Mouse (Mus musculus): ENCODE measurements around the gene Zscan4f. TPM values are rescaled to one million over a fixed set of nuclear protein-coding genes. Genes with fewer than 3 reads are reported as not detected.
"Not testable (repeated sequence)": the region's sequence is repeated elsewhere in the genome, so short reads cannot be mapped to it uniquely, and the experiment has no call there.

The Zscan4f gene
- total RNA-seq (2015): not detected in 2 replicates
- not detected in 2 replicates for total RNA-seq (2017)

GRCm38 (mm10) chr7:11397615-11398014, at the start of gene Zscan4f:
TSS of gene Zscan4f (plus strand) at chr7:11397915.
- not testable (repeated sequence) for ATAC-seq (replicated peaks; ENCODE audit: poor library complexity)

GRCm38 (mm10) chr7:11384641-11385040, 13.1 kb upstream of the Zscan4f start:
- not testable (repeated sequence) for ATAC-seq (replicated peaks; ENCODE audit: poor library complexity)

Other genes starting within 250 kb of the Zscan4f start
- gene Zscan4d, start 231.8 kb upstream of the Zscan4f start, total RNA-seq (2015): not detected in 2 replicates
- not detected in 2 replicates for gene Zscan4d, start 231.8 kb upstream of the Zscan4f start, total RNA-seq (2017)
- gene Zscan4e, start 87.2 kb upstream of the Zscan4f start, total RNA-seq (2015): not detected in 2 replicates
- gene Zscan4e, start 87.2 kb upstream of the Zscan4f start, total RNA-seq (2017): not detected in 2 replicates
- not detected in 2 replicates for gene Zscan4-ps2, start 116.4 kb downstream of the Zscan4f start, total RNA-seq (2015)
- not detected in 2 replicates for gene Zscan4-ps2, start 116.4 kb downstream of the Zscan4f start, total RNA-seq (2017)
- gene Zscan4-ps3, start 211.4 kb downstream of the Zscan4f start, total RNA-seq (2015): not detected in 2 replicates
- gene Zscan4-ps3, start 211.4 kb downstream of the Zscan4f start, total RNA-seq (2017): not detected in 2 replicates

All from megakaryocyte progenitor cell, adult 5-6 weeks (primary cell).